Mouse (Mus musculus) ES-Bruce4 (cell line): ENCODE results near the gene Tmem231.

Experiments used
- CTCF ChIP-seq: IDR thresholded peaks from one replicate; pipeline ENCODE4 v1.8.1; 2011; ENCODE audit warnings: low read depth, low read length
- POLR2A ChIP-seq: IDR thresholded peaks from one replicate; pipeline ENCODE4 v1.8.1; 2011; ENCODE audit warnings: low read length; ENCODE audit not compliant: insufficient read depth

- TF ChIP-seq POLR2A (no peak), CTCF (peak; percentile 70)
Measured at GRCm38 (mm10) chr8:111894955-111895354, 38.7 kb downstream of the Tmem231 start.
